Mouse (Mus musculus) cerebellum, postnatal 36 days (tissue): ENCODE data around the gene Cep57.

ENCODE experiments used
- DNase-seq, 2 experiments: peaks; one replicate each; pipeline ENCODE4 v3.0.0; 2021 to 2022; ENCODE audit warnings: mixed read lengths in 2 of 2

Gene Cep57

GRCm38 (mm10) chr9:13826832-13827405, at the start of gene Cep57:
TSS of gene Cep57 (minus strand) at chr9:13827107.
- peak; percentile 91 to 95 for DNase-seq

GRCm38 (mm10) chr9:13875340-13875739, 48.4 kb upstream of the Cep57 start:
- DNase-seq = no peak

- no peak for DNase-seq
These were observed 47.5 kb upstream of the Cep57 start for GRCm38 (mm10) chr9:13874359-13874758.

- DNase-seq = no peak
These were observed 44.7 kb upstream of the Cep57 start for GRCm38 (mm10) chr9:13871631-13872030.

GRCm38 (mm10) chr9:13867646-13868045, 40.7 kb upstream of the Cep57 start:
- no peak for DNase-seq

- DNase-seq = no peak
These were observed 29.9 kb upstream of the Cep57 start for GRCm38 (mm10) chr9:13856777-13857176.

GRCm38 (mm10) chr9:13856247-13856646, 29.3 kb upstream of the Cep57 start:
- DNase-seq = no peak

- no peak for DNase-seq
These were observed 27.0 kb upstream of the Cep57 start for GRCm38 (mm10) chr9:13853876-13854275.

- DNase-seq = no peak
These were observed 21.9 kb upstream of the Cep57 start for GRCm38 (mm10) chr9:13848481-13849480.

GRCm38 (mm10) chr9:13847591-13847990, 20.7 kb upstream of the Cep57 start:
- no peak for DNase-seq

- DNase-seq = no peak
These were observed 9.8 kb upstream of the Cep57 start for GRCm38 (mm10) chr9:13836726-13837125.

GRCm38 (mm10) chr9:13835256-13835655, 8.3 kb upstream of the Cep57 start:
- DNase-seq = no peak

GRCm38 (mm10) chr9:13828087-13828441, 1.2 kb upstream of the Cep57 start:
- DNase-seq = no peak

- peak; percentile 98 to 99 for DNase-seq
These were observed 639 bp upstream of the Cep57 start, which contains the start of gene Fam76b for GRCm38 (mm10) chr9:13827406-13828086. TSS of gene Fam76b (plus strand) at chr9:13827716.

GRCm38 (mm10) chr9:13826391-13826805, 509 bp downstream of the Cep57 start:
- DNase-seq = peak in 1 of 2 experiments; percentile 67

- no peak for DNase-seq
These were observed 1.0 kb downstream of the Cep57 start for GRCm38 (mm10) chr9:13825896-13826295.

GRCm38 (mm10) chr9:13820774-13821173, 6.1 kb downstream of the Cep57 start:
- no peak for DNase-seq

- DNase-seq = no peak
These were observed 8.5 kb downstream of the Cep57 start for GRCm38 (mm10) chr9:13818369-13818768.

- no peak for DNase-seq
These were observed 17.0 kb downstream of the Cep57 start for GRCm38 (mm10) chr9:13809937-13810336.

GRCm38 (mm10) chr9:13807657-13808056, 19.2 kb downstream of the Cep57 start:
- DNase-seq = no peak

- DNase-seq = no peak
These were observed 20.1 kb downstream of the Cep57 start for GRCm38 (mm10) chr9:13806854-13807253.

GRCm38 (mm10) chr9:13804480-13804879, 22.4 kb downstream of the Cep57 start:
- DNase-seq = no peak

GRCm38 (mm10) chr9:13794756-13795155, 32.2 kb downstream of the Cep57 start:
- no peak for DNase-seq
